Mouse (Mus musculus) midbrain, embryonic 13.5 days (tissue): Measurements from ENCODE around the gene Max. TPM values are rescaled to one million over a fixed set of nuclear protein-coding genes. Genes with fewer than 3 reads are reported as not detected.
A peak's percentile ranks its signal among the peaks of the same experiment; 100 is the strongest.

Experiments
- ATAC-seq: fragments of 200-750 bp; cut with Nextera tagmentation; 2 replicates; pipeline ENCODE4 v1.8.0; 2017; ENCODE audit warnings: mild to moderate bottlenecking, moderate TSS enrichment, moderate library complexity
- H3K27ac ChIP-seq: fragments of 300-500 bp; sonication (generic); 2 replicates; pipeline ENCODE4 v1.5.1; 2015; ENCODE audit warnings: inconsistent platforms, mild to moderate bottlenecking, moderate library complexity
- H3K27me3 ChIP-seq: fragments of 300-500 bp; sonication (generic); 2 replicates; pipeline ENCODE4 v1.6.1; 2015; ENCODE audit warnings: mild to moderate bottlenecking, inconsistent platforms
- H3K36me3 ChIP-seq: fragments of 300-500 bp; sonication (generic); 2 replicates; pipeline ENCODE4 v1.6.1; 2015; ENCODE audit warnings: mild to moderate bottlenecking, inconsistent platforms
- H3K4me1 ChIP-seq: fragments of 300-500 bp; sonication (generic); replicated peaks from 2 replicates; pipeline ENCODE4 v1.6.1; 2015; ENCODE audit warnings: inconsistent platforms
- H3K4me2 ChIP-seq: fragments of 300-500 bp; sonication (generic); replicated peaks from 2 replicates; pipeline ENCODE4 v1.6.1; 2015; ENCODE audit warnings: moderate library complexity, mild to moderate bottlenecking, inconsistent platforms
- H3K4me3 ChIP-seq: fragments of 300-500 bp; sonication (generic); replicated peaks from 2 replicates; pipeline ENCODE4 v1.5.1; 2015; ENCODE audit warnings: mild to moderate bottlenecking, inconsistent platforms
- H3K9ac ChIP-seq: fragments of 300-500 bp; sonication (generic); replicated peaks from 2 replicates; pipeline ENCODE4 v1.6.1; 2015; ENCODE audit warnings: mild to moderate bottlenecking, inconsistent platforms
- H3K9me3 ChIP-seq: fragments of 300-500 bp; sonication (generic); 2 replicates; pipeline ENCODE4 v1.6.1; 2016; ENCODE audit warnings: mild to moderate bottlenecking, inconsistent platforms
- WGBS: fragments of 180-500 bp; shearing (Covaris S2); methylation state at CpG from one replicate; pipeline ENCODE4 v1.1.7; 2015; 5-methylcytosine and 5-hydroxymethylcytosine counted together
- polyA plus RNA-seq: library from polyadenylated mRNA; unstranded; fragments of >200 nt; fragmentation: Nextera tagmentation; extraction: Ambion mirVana; gene quantifications from 2 replicates; pipeline ENCODE4 v1.2.1, GENCODE M21; 2015

The Max gene
- polyA plus RNA-seq, 1 experiment from 2014 or later = 18.5 TPM

DNA sequence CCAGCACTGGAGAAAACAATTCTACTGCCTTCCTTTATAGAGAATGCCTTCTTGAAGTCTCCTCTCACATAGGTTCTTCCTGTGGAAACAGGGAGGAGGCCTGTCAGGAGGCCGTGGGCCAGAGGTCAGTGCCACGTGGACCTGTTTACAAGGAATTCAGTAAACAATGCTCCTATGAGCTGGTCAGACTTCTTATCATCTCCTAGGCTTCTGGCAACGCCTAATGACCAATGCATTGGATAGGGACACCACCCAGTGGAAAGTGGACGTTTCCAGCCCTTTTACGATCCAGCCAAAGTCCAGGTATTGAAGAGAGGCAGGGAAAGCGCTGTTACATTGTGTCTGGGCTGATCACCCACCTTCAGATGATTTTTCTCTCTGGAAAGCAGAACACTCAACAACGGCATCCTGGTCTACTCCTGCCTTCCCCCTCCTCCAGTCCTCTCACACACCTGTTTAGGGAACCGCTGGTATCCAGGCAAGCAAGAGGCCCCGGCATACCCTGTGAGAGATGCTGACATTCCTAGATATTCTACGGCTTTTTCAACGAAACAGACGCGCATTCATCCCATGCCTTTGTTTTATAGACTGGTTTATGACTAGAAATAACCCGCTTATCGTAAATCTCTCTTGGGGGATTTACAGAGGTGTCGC lies 20.9 kb upstream of the Max start:
- Histone ChIP-seq H3K4me1 (no peaks in the 10 kb centered on the region), H3K9me3 (no peaks in the 10 kb centered on the region), H3K9ac (no peak overlapping the region), H3K4me2 (no peak overlapping the region), H3K27ac (no peak overlapping the region), H3K36me3 (no peaks in the 10 kb centered on the region), H3K27me3 (no peaks in the 10 kb centered on the region), H3K4me3 (no peak overlapping the region)
- no peak for ATAC-seq
- WGBS = 85% methylated on average over 16 of the region's 16 CpGs

DNA sequence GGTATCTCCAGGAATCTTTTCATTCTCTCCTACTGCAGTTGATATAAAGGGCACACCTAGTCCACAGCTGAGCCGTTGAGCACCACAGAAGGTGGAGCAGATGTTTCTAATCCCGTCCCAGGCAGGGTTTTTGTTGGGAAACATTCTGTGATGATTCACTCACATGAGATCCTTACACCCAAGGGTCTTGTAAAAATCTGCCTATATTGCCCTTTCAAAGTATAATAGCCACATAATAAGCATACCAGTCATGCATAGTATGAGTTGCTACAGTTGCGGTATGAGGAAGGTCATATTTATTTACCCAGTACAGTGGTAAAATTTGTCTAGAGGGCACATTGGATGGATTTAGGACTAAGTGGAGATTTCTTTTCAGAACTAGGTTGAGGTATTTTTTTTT lies 17.5 kb upstream of the Max start:
- Histone ChIP-seq H3K27ac (no peak overlapping the region), H3K9ac (no peak overlapping the region), H3K4me1 (no peaks in the 10 kb centered on the region), H3K9me3 (peaks cover 5% of the 10 kb centered on the region; the same call in 1 of the 2 replicates), H3K4me2 (no peak overlapping the region), H3K36me3 (no peaks in the 10 kb centered on the region), H3K4me3 (no peak overlapping the region), H3K27me3 (no peaks in the 10 kb centered on the region)
- WGBS = 84% methylated on average over 3 of the region's 3 CpGs
- ATAC-seq = no peak

DNA sequence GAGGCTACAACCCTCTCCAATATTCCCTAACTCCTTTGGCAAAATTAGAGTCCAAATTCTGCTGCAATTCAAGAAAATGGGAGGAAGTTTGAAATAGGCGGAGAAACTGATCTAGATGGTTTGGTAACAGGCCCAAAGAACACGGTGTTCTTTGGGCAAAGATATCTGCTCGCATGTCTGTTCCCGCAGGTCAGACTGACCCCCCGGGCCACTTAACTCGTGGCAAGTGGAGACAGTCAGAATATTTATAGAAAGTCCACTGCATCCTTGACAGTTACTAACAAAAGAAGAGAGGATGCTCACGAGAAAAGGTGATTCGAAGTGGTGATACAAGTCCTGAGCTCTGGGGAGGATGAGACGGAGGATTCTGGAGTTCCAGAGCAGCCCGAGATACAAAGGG lies 10.7 kb upstream of the Max start:
- no peak overlapping the region for H3K4me2 ChIP-seq
- no peaks in the 10 kb centered on the region for H3K27me3 ChIP-seq
- H3K9ac ChIP-seq = no peak overlapping the region
- H3K27ac ChIP-seq = no peak overlapping the region
- WGBS = 89% methylated on average over 10 of the region's 10 CpGs
- H3K4me3 ChIP-seq = no peak overlapping the region
- H3K9me3 ChIP-seq = peaks cover 5% of the 10 kb centered on the region; the same call in 1 of the 2 replicates
- no peaks in the 10 kb centered on the region for H3K4me1 ChIP-seq
- no peaks in the 10 kb centered on the region for H3K36me3 ChIP-seq
- no peak for ATAC-seq

DNA sequence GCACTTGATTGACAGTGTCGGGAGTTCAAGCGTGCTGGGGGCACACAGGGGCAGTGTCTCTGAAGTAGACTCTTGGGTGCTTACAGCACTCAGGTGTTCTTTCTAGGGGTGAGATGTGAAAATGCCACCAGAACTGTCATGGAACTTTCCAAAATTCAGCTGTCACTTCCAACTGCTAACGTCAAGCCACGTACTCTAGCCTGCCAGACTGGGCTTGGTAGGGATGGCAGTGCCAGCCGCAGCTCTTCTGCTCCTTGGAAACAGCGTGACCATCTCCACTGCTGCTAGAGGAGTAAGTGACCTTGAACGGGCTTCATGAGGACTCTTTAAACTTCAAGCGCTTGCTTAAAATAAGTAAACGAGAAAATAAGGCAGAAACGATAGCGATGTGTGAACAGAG lies 10.2 kb upstream of the Max start:
- Histone ChIP-seq H3K4me2 (no peak overlapping the region), H3K36me3 (no peaks in the 10 kb centered on the region), H3K4me1 (no peaks in the 10 kb centered on the region), H3K9ac (no peak overlapping the region), H3K4me3 (no peak overlapping the region), H3K27ac (no peak overlapping the region), H3K27me3 (no peaks in the 10 kb centered on the region), H3K9me3 (peaks cover 5% of the 10 kb centered on the region; the same call in 1 of the 2 replicates)
- WGBS = 93% methylated on average over 11 of the region's 11 CpGs
- no peak for ATAC-seq

DNA sequence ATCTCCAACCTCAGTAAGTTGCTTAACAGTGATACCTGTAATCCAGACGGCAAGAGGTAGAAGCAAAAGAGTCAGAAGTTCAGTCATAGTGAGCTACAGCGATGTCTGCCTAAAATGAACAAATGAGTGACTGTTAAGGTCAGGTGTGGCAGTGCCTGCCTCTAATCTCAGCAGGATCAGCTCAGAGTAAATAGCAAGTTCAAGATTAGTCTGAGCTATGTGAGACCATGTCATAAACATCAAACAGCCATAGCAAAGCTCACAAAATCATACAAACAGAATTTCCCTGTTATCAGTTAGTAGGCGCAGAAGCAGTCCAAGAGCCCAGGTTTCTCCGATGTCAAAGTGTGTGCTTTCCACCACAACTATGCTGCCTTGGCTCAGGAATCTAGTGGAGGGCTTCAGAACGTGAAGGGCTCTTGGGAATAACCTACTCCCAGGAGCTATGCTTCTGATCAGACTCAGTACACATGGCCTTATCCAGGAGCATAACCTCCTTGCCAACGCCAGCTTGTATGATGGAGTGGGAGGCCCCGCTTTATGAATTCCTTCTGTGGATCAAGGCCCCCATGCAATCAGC lies 9.7 kb upstream of the Max start:
- Histone ChIP-seq H3K9me3 (peaks cover 5% of the 10 kb centered on the region; the same call in 1 of the 2 replicates), H3K27me3 (no peaks in the 10 kb centered on the region), H3K9ac (no peak overlapping the region), H3K4me3 (no peak overlapping the region), H3K36me3 (no peaks in the 10 kb centered on the region), H3K4me1 (no peaks in the 10 kb centered on the region), H3K27ac (no peak overlapping the region), H3K4me2 (no peak overlapping the region)
- ATAC-seq = no peak
- 92% methylated on average over 7 of the region's 7 CpGs for WGBS

DNA sequence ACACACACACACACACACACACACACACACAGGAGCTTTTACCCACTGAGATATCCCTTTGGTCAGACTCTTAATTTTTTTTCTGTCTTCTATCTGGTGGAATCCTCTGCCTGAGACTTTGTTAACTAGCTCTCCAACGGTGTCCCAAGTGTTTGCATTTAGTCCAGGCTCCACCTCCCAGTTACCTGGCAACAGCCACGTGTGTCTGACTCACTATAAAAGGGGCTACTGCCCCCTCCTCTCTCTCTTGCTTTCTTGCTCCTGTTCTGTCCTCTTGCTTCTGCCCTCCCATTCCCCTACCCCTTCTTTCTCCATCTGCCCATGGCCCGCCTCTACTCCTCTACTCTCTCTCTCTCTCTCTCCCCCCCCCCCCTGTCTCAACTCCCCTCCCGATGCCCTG lies 3.9 kb upstream of the Max start:
- Histone ChIP-seq H3K4me3 (no peak overlapping the region), H3K4me1 (peaks cover 9% of the 10 kb centered on the region), H3K9me3 (no peaks in the 10 kb centered on the region), H3K9ac (no peak overlapping the region), H3K4me2 (no peak overlapping the region), H3K27me3 (no peaks in the 10 kb centered on the region), H3K36me3 (no peaks in the 10 kb centered on the region), H3K27ac (no peak overlapping the region)
- WGBS = 7% methylated on average over 4 of the region's 4 CpGs
- no peak for ATAC-seq

DNA sequence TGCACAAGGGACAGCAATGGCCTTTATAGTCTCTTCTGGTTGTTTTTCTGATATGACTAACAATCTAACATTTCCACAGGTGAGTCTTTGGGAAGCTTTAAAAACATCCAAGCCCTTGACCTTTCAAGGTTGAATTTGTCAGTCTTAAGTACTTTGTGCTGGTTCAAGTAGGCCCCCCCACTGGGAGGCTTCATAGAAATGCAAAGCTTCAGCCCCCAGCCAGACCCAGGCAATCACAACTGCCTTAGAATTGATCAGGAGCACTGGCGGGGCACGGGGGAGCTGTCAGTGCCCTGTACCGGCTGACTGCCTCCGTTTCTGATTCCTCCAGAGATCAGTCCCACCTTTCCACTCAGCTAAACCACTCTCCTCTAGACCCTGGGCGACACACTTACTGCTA lies 3.1 kb upstream of the Max start:
- WGBS = 9% methylated on average over 5 of the region's 5 CpGs
- Histone ChIP-seq H3K27ac (no peak overlapping the region), H3K27me3 (no peaks in the 10 kb centered on the region), H3K36me3 (no peaks in the 10 kb centered on the region), H3K4me2 (no peak overlapping the region), H3K9ac (no peak overlapping the region), H3K4me1 (peaks cover 17% of the 10 kb centered on the region), H3K4me3 (no peak overlapping the region), H3K9me3 (no peaks in the 10 kb centered on the region)
- no peak for ATAC-seq

- H3K9me3 ChIP-seq = no peaks in the 10 kb centered on the region
- H3K4me1 ChIP-seq = peaks cover 19% of the 10 kb centered on the region
- peak overlapping the region; percentile 99 for H3K4me3 ChIP-seq
- H3K9ac ChIP-seq = peak overlapping the region; percentile 95
- 5% methylated on average over 43 of the region's 45 CpGs for WGBS
- no peaks in the 10 kb centered on the region for H3K27me3 ChIP-seq
- peaks cover 27% of the 10 kb centered on the region for H3K36me3 ChIP-seq
- peak; percentile 9 for ATAC-seq
- H3K27ac ChIP-seq = peak overlapping the region; percentile 75
- peak overlapping the region; percentile 92 for H3K4me2 ChIP-seq
Measured at GRCm38 (mm10) chr12:76961052-76961931, 709 bp downstream of the Max start.

GRCm38 (mm10) chr12:76957688-76958087 lies 4.3 kb downstream of the Max start:
- Histone ChIP-seq H3K27ac (no peak overlapping the region), H3K4me3 (no peak overlapping the region), H3K27me3 (no peaks in the 10 kb centered on the region), H3K9me3 (no peaks in the 10 kb centered on the region), H3K9ac (no peak overlapping the region), H3K4me1 (peaks cover 15% of the 10 kb centered on the region), H3K36me3 (peaks cover 55% of the 10 kb centered on the region), H3K4me2 (no peak overlapping the region)
- WGBS = 91% methylated on average over 5 of the region's 5 CpGs
- no peak for ATAC-seq

- no peak overlapping the region for H3K4me3 ChIP-seq
- H3K27ac ChIP-seq = no peak overlapping the region
- H3K4me2 ChIP-seq = no peak overlapping the region
- H3K4me1 ChIP-seq = no peaks in the 10 kb centered on the region; the same call in 1 of the 2 replicates
- no peaks in the 10 kb centered on the region for H3K9me3 ChIP-seq
- H3K27me3 ChIP-seq = no peaks in the 10 kb centered on the region
- peaks cover 82% of the 10 kb centered on the region for H3K36me3 ChIP-seq
- H3K9ac ChIP-seq = no peak overlapping the region
- no peak for ATAC-seq
- WGBS = 86% methylated on average over 10 of the region's 10 CpGs
Measured at GRCm38 (mm10) chr12:76954698-76955423, 7.1 kb downstream of the Max start.

DNA sequence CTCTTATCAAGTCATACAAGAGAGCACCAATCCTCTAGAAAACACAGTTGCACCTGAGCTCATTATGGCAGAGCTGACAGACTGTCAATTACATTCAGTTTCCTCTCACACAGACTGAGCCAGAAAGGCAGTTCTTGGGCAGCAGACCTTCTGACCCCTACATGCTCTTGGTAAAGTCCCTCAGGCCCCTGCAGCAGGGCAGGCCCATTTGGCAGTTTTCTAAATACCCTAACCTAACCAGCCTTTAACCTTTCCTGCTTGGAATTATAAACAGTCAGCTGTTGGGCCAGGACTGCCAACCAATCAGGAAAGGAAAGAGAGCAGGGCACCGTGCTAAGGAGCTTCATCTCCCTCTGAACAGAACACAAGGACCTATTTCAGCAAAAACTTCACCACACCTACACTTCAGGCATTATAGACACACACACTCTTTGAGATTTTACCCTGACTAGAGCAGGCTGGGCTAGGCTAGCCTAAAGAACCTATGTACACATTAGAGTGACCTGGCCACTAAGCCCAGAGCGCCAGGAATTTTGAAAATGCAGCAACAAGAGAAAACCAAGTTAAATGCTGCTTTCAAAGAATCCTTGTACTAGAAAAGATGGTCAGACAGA lies 8.1 kb downstream of the Max start:
- 96% methylated on average over 2 of the region's 2 CpGs for WGBS

More for the DNA sequence above, 8.1 kb downstream of the Max start:
- H3K9ac ChIP-seq = no peak overlapping the region
- ATAC-seq = no peak
- H3K4me1 ChIP-seq = no peaks in the 10 kb centered on the region
- H3K27ac ChIP-seq = no peak overlapping the region
- no peaks in the 10 kb centered on the region for H3K9me3 ChIP-seq
- H3K27me3 ChIP-seq = no peaks in the 10 kb centered on the region
- peaks cover 83% of the 10 kb centered on the region for H3K36me3 ChIP-seq
- H3K4me3 ChIP-seq = no peak overlapping the region
- no peak overlapping the region for H3K4me2 ChIP-seq
